Mouse (Mus musculus): ENCODE data around the gene Gm26897.

- TF ChIP-seq POLR2A (IDR thresholded peaks at IDR 0.05; ENCODE audit: insufficient read depth, low read depth, low read length) (no peak), CTCF (IDR thresholded peaks at IDR 0.05) (no peak), EP300 (IDR thresholded peaks at IDR 0.05; ENCODE audit: insufficient read depth, low read depth, low read length) (no peak)
Observed at GRCm38 (mm10) chr5:111742290-111742898, 8.7 kb downstream of the Gm26897 start.
